Mouse (Mus musculus): ENCODE data around the gene Svep1. TPM values are rescaled to one million over a fixed set of nuclear protein-coding genes. Genes with fewer than 3 reads are reported as not detected.

The Svep1 gene
- total RNA-seq, 2 experiments from 2014 or later = 2.4 to 2.6 TPM

DNA sequence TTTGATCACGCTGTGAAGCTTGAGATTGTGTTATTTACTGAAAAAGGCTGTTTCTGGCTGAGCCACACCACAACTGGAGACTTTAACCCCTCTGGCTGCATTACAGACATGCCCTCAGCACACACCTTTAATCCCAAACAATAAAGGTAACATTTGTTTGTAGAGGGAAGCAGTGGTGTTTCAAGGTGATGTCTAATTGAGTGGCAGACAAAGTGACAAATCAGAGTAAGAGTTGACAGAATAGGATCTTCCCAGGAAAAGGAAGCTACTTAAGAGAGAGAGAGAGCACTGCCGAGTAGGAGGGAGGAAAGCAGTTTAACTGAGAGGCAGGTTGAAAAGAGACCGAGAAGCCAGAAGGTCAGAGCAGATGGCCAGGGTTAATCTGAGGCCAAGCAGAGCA is 203.2 kb downstream of the Svep1 start:
- intact Hi-C loops (cut with DNase I) = no loop called here

More for the DNA sequence above, 203.2 kb downstream of the Svep1 start:
- DNase-seq = no peak

Other genes with a start within 250 kb of the Svep1 start
- gene Txndc8, start 197.7 kb downstream of the Svep1 start, total RNA-seq (2021) = not detected
- 1 to 10 TPM; 1.3 to 1.6 TPM for gene Musk, start 79.1 kb upstream of the Svep1 start, total RNA-seq (2021)

All from left cerebral cortex, postnatal 4 days (tissue).